Mouse (Mus musculus): ENCODE measurements at regions not wholly inside any gene's neighbourhood (a gene's known extent, or its start where the extent isn't known, plus 50 kb on each side); places are given as distances from the start of the nearest gene placed in this dataset.
"Not testable (repeated sequence)": the region's sequence is repeated elsewhere in the genome, so short reads cannot be mapped to it uniquely, and the experiment has no call there.

- Histone ChIP-seq H3K4me3 (replicated peaks; ENCODE audit: extremely low read depth, low read depth, low read length) (no peak overlapping the region), H3K4me1 (ENCODE audit: control insufficient read depth, insufficient read depth, low read length) (no peaks in the 10 kb centered on the region)
- 54% methylated on average over 2 of the region's 2 CpGs for WGBS
- no peak for DNase-seq
- TF ChIP-seq CTCF (IDR thresholded peaks at IDR 0.05; ENCODE audit: insufficient read depth, low read length) (no peak), POLR2A (IDR thresholded peaks at IDR 0.05; ENCODE audit: borderline replicate concordance, extremely low read depth, low read depth, low read length) (no peak)
Observed at GRCm38 (mm10) chr10:23733679-23734078, 53.4 kb downstream of the Rps12 start.

DNA sequence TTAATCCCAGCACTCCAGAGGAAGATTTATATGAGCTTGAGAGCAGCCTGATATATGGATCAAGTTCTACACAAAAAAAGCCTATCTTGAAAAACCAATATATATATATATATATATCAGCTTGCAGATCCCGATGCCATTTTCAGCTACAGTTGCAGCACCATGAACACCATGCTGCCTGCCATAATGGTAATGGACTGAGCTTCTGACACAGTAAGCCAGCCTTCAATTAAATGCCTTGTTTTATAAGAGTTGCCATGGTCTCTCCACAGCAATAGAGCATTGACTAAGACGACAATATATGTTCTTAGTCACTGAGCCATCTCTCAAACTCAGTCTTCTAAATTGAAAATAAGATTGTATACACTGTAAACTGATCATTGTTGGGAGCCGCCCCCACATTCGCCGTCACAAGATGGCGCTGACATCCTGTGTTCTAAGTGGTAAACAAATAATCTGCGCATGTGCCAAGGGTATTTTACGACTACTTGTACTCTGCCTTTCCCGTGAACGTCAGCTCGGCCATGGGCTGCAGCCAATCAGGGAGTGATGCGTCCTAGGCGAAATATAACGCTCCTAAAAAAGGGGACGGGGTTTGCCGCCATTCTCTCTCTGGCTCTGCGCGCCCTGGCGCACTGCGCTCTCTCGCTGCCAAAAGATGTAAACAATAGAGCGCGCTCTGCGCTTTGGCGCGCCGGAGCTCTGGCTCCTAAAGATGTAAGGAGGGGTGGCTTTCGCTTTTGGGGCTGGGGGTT is 60.9 kb downstream of the Rps12 start:
- H3K4me3 ChIP-seq (replicated peaks; ENCODE audit: extremely low read depth, low read depth, low read length); DNase-seq; H3K4me1 ChIP-seq (ENCODE audit: control insufficient read depth, insufficient read depth, low read length): not testable (repeated sequence)
- 96% methylated on average over 28 of the region's 28 CpGs for WGBS

GRCm38 (mm10) chr10:23718124-23718523 is 69.0 kb downstream of the Rps12 start:
- DNase-seq, result no peak
- 84% methylated on average over 7 of the region's 7 CpGs for WGBS
- H3K4me1 ChIP-seq (ENCODE audit: control insufficient read depth, insufficient read depth, low read length), result no peaks in the 10 kb centered on the region
- no peak overlapping the region for H3K4me3 ChIP-seq (replicated peaks; ENCODE audit: extremely low read depth, low read depth, low read length)
- TF ChIP-seq POLR2A (IDR thresholded peaks at IDR 0.05; ENCODE audit: borderline replicate concordance, extremely low read depth, low read depth, low read length) (no peak), CTCF (IDR thresholded peaks at IDR 0.05; ENCODE audit: insufficient read depth, low read length) (no peak)

DNA sequence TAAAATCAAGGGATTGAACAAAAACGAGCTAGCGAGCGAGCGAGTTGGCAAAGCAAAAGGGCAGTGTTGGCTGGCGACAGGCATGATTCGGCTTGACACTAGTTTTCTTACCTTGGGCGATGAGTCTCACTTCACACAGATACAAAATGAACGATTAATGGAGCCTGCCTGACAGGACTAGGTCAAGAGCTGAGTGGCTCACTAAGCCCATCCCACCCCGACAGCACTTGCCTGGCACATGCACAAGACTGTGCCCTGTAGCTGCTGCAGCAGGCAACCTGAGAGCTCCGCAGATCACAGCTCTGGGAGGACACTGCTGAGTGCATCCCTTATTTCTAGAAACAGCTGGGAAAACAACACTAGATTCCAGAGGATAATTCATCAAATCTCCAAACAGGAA is 71.6 kb downstream of the Rps12 start:
- Histone ChIP-seq H3K4me3 (replicated peaks; ENCODE audit: extremely low read depth, low read depth, low read length) (no peak overlapping the region), H3K4me1 (ENCODE audit: control insufficient read depth, insufficient read depth, low read length) (no peaks in the 10 kb centered on the region)
- DNase-seq, result no peak
- WGBS, result 88% methylated on average over 10 of the region's 10 CpGs
- no peak for TF ChIP-seq CTCF (IDR thresholded peaks at IDR 0.05; ENCODE audit: insufficient read depth, low read length)
- no peak for TF ChIP-seq POLR2A (IDR thresholded peaks at IDR 0.05; ENCODE audit: borderline replicate concordance, extremely low read depth, low read depth, low read length)

- no peak overlapping the region for H3K4me3 ChIP-seq (replicated peaks; ENCODE audit: extremely low read depth, low read depth, low read length)
- TF ChIP-seq POLR2A (IDR thresholded peaks at IDR 0.05; ENCODE audit: borderline replicate concordance, extremely low read depth, low read depth, low read length) (no peak), CTCF (IDR thresholded peaks at IDR 0.05; ENCODE audit: insufficient read depth, low read length) (0 out of 2 replicates have a peak, but pooled peaks have one; percentile 22)
- H3K4me1 ChIP-seq (ENCODE audit: control insufficient read depth, insufficient read depth, low read length), result no peaks in the 10 kb centered on the region
- 93% methylated on average over 7 of the region's 7 CpGs for WGBS
- DNase-seq, result no peak
Observed at GRCm38 (mm10) chr10:23715101-23715500, 72.0 kb downstream of the Rps12 start.

GRCm38 (mm10) chr10:23712691-23713378 is 74.2 kb downstream of the Rps12 start:
- DNase-seq, result no peak
- WGBS, result 53% methylated on average over 5 of the region's 5 CpGs
- H3K4me1 ChIP-seq (ENCODE audit: control insufficient read depth, insufficient read depth, low read length), result no peaks in the 10 kb centered on the region
- no peak overlapping the region for H3K4me3 ChIP-seq (replicated peaks; ENCODE audit: extremely low read depth, low read depth, low read length)
- TF ChIP-seq CTCF (IDR thresholded peaks at IDR 0.05; ENCODE audit: insufficient read depth, low read length) (no peak), POLR2A (IDR thresholded peaks at IDR 0.05; ENCODE audit: borderline replicate concordance, extremely low read depth, low read depth, low read length) (no peak)

DNA sequence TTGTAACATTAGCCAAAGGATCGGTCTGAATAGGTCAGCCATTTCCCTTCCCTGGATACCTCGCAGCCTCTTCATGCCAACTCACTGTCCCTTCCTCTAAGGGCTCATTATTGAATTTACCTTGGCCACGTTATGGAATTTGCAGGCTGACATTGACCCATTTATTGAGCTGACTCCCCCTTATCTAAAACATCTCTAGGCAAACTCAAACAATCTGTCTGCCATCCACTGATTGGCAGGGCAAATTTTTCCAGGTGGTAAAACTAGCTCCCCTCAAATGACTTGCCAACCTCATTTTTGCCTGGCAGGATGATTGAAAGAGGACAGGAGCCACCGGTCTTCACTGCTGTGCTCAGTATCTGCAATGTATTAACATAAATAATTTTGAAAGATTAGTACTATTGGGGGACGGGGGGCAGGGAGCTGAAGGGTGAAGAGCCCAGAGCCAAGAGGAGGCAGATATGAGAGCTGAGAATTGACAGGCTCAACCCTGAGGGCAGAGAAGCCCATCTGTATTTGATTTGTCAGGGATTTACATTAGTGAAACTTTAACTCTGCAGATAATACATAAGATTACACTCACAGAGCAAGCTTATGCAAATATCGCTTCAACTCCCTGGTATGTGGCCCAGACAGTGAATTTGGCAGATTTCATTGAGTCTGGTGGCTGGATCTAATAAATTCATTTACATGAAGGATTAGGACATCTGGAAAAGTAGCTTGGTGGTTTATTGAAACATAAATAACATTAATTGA is 75.5 kb downstream of the Rps12 start:
- DNase-seq, result no peak
- WGBS, result 42% methylated on average over 6 of the region's 6 CpGs
- TF ChIP-seq CTCF (IDR thresholded peaks at IDR 0.05; ENCODE audit: insufficient read depth, low read length), result no peak
- TF ChIP-seq POLR2A (IDR thresholded peaks at IDR 0.05; ENCODE audit: borderline replicate concordance, extremely low read depth, low read depth, low read length), result no peak

GRCm38 (mm10) chr10:23710999-23711398 is 76.1 kb downstream of the Rps12 start:
- no peak for TF ChIP-seq POLR2A (IDR thresholded peaks at IDR 0.05; ENCODE audit: borderline replicate concordance, extremely low read depth, low read depth, low read length)
- no peak for TF ChIP-seq CTCF (IDR thresholded peaks at IDR 0.05; ENCODE audit: insufficient read depth, low read length)
- no peak for DNase-seq
- WGBS, result 68% methylated on average over 6 of the region's 6 CpGs
- Histone ChIP-seq H3K4me3 (replicated peaks; ENCODE audit: extremely low read depth, low read depth, low read length) (no peak overlapping the region), H3K4me1 (ENCODE audit: control insufficient read depth, insufficient read depth, low read length) (no peaks in the 10 kb centered on the region)

More for the DNA sequence above, 75.5 kb downstream of the Rps12 start:
- H3K4me3 ChIP-seq (replicated peaks; ENCODE audit: extremely low read depth, low read depth, low read length), result no peak overlapping the region
- no peaks in the 10 kb centered on the region for H3K4me1 ChIP-seq (ENCODE audit: control insufficient read depth, insufficient read depth, low read length)

GRCm38 (mm10) chr10:23708261-23708660 is 78.8 kb downstream of the Rps12 start:
- Histone ChIP-seq H3K4me3 (replicated peaks; ENCODE audit: extremely low read depth, low read depth, low read length) (no peak overlapping the region), H3K4me1 (ENCODE audit: control insufficient read depth, insufficient read depth, low read length) (no peaks in the 10 kb centered on the region)
- no peak for DNase-seq
- TF ChIP-seq CTCF (IDR thresholded peaks at IDR 0.05; ENCODE audit: insufficient read depth, low read length) (no peak), POLR2A (IDR thresholded peaks at IDR 0.05; ENCODE audit: borderline replicate concordance, extremely low read depth, low read depth, low read length) (no peak)
- WGBS, result 86% methylated on average over 8 of the region's 8 CpGs
